Mouse (Mus musculus) midbrain, embryonic 13.5 days (tissue): ENCODE measurements around the gene Aqp7. TPM values are rescaled to one million over a fixed set of nuclear protein-coding genes. Genes with fewer than 3 reads are reported as not detected.
A peak's percentile ranks its signal among the peaks of the same experiment; 100 is the strongest.
"Not testable (repeated sequence)": the region's sequence is repeated elsewhere in the genome, so short reads cannot be mapped to it uniquely, and the experiment has no call there.

Source experiments
- ATAC-seq: fragments of 200-750 bp; cut with Nextera tagmentation; 2 replicates; pipeline ENCODE4 v1.8.0; 2017; ENCODE audit warnings: mild to moderate bottlenecking, moderate TSS enrichment, moderate library complexity
- H3K27ac ChIP-seq: fragments of 300-500 bp; sonication (generic); 2 replicates; pipeline ENCODE4 v1.5.1; 2015; ENCODE audit warnings: inconsistent platforms, mild to moderate bottlenecking, moderate library complexity
- H3K27me3 ChIP-seq: fragments of 300-500 bp; sonication (generic); 2 replicates; pipeline ENCODE4 v1.6.1; 2015; ENCODE audit warnings: mild to moderate bottlenecking, inconsistent platforms
- H3K36me3 ChIP-seq: fragments of 300-500 bp; sonication (generic); 2 replicates; pipeline ENCODE4 v1.6.1; 2015; ENCODE audit warnings: mild to moderate bottlenecking, inconsistent platforms
- H3K4me1 ChIP-seq: fragments of 300-500 bp; sonication (generic); replicated peaks from 2 replicates; pipeline ENCODE4 v1.6.1; 2015; ENCODE audit warnings: inconsistent platforms
- H3K4me2 ChIP-seq: fragments of 300-500 bp; sonication (generic); replicated peaks from 2 replicates; pipeline ENCODE4 v1.6.1; 2015; ENCODE audit warnings: moderate library complexity, mild to moderate bottlenecking, inconsistent platforms
- H3K4me3 ChIP-seq: fragments of 300-500 bp; sonication (generic); replicated peaks from 2 replicates; pipeline ENCODE4 v1.5.1; 2015; ENCODE audit warnings: mild to moderate bottlenecking, inconsistent platforms
- H3K9ac ChIP-seq: fragments of 300-500 bp; sonication (generic); replicated peaks from 2 replicates; pipeline ENCODE4 v1.6.1; 2015; ENCODE audit warnings: mild to moderate bottlenecking, inconsistent platforms
- H3K9me3 ChIP-seq: fragments of 300-500 bp; sonication (generic); 2 replicates; pipeline ENCODE4 v1.6.1; 2016; ENCODE audit warnings: mild to moderate bottlenecking, inconsistent platforms
- WGBS: fragments of 180-500 bp; shearing (Covaris S2); methylation state at CpG from one replicate; pipeline ENCODE4 v1.1.7; 2015; 5-methylcytosine and 5-hydroxymethylcytosine counted together
- polyA plus RNA-seq: library from polyadenylated mRNA; unstranded; fragments of >200 nt; fragmentation: Nextera tagmentation; extraction: Ambion mirVana; gene quantifications from 2 replicates; pipeline ENCODE4 v1.2.1, GENCODE M21; 2015

The Aqp7 gene
- polyA plus RNA-seq, 1 experiment from 2014 or later = not detected

GRCm38 (mm10) chr4:41082803-41083202 is 34.9 kb upstream of the Aqp7 start:
- not testable (repeated sequence) for H3K9ac ChIP-seq, H3K4me1 ChIP-seq, H3K9me3 ChIP-seq, H3K4me3 ChIP-seq, H3K27me3 ChIP-seq, H3K4me2 ChIP-seq, H3K27ac ChIP-seq, H3K36me3 ChIP-seq, ATAC-seq
- WGBS = 67% methylated on average over 4 of the region's 4 CpGs

DNA sequence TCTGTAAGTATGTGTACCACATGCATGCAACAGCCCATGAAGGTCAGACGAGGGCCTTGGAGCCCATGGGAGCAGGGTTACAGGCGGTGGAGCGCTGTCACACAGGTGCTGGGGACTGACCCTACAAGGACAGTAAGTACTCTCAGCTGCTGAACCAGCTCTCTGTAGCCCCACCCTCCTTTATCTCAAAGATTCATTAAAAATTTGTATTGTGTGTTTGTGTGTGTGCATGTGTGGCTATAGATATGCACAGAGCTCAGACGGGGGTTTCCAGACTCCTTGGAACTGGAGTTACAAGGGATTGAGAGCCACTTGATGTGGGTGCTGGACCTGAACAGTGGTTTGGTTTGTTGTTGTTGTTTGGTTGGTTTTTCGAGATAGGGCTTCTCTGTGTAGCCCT is 33.8 kb upstream of the Aqp7 start:
- WGBS = 83% methylated on average over 5 of the region's 5 CpGs
- H3K4me1 ChIP-seq = no peaks in the 10 kb centered on the region
- H3K27me3 ChIP-seq = no peaks in the 10 kb centered on the region
- no peak overlapping the region for H3K9ac ChIP-seq
- no peaks in the 10 kb centered on the region for H3K36me3 ChIP-seq
- no peaks in the 10 kb centered on the region for H3K9me3 ChIP-seq
- no peak overlapping the region for H3K27ac ChIP-seq
- H3K4me2 ChIP-seq = no peak overlapping the region
- no peak overlapping the region for H3K4me3 ChIP-seq
- no peak for ATAC-seq

DNA sequence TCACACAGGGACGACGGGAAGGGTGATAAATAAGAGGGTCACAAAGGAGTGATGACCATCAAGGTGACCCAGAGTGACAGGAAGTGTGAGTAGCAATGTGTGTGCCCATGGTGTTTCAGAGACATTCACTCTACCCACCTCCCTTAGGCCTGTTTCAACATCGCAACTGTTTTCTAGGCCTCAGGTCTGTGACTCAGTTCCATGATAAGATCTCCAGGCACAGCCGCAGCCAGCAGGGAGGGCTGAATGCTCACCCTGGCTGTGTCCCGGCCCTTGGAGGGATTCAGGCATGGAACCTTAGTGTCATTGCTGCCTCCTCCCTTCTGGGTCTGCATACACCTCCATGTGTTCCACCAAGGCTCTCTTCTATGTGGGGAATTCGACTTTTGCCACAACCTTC is 30.8 kb upstream of the Aqp7 start:
- ATAC-seq = no peak
- Histone ChIP-seq H3K36me3 (no peaks in the 10 kb centered on the region), H3K27me3 (no peaks in the 10 kb centered on the region), H3K4me1 (no peaks in the 10 kb centered on the region), H3K4me3 (no peak overlapping the region), H3K27ac (no peak overlapping the region), H3K9ac (no peak overlapping the region), H3K9me3 (no peaks in the 10 kb centered on the region), H3K4me2 (no peak overlapping the region)
- WGBS = 75% methylated on average over 6 of the region's 6 CpGs

GRCm38 (mm10) chr4:41074461-41074860 is 26.5 kb upstream of the Aqp7 start:
- H3K27ac ChIP-seq = no peak overlapping the region
- H3K4me2 ChIP-seq = no peak overlapping the region
- H3K9me3 ChIP-seq = no peaks in the 10 kb centered on the region
- H3K4me3 ChIP-seq = no peak overlapping the region
- no peaks in the 10 kb centered on the region for H3K27me3 ChIP-seq
- no peaks in the 10 kb centered on the region for H3K4me1 ChIP-seq
- H3K36me3 ChIP-seq = no peaks in the 10 kb centered on the region
- 80% methylated on average over 6 of the region's 6 CpGs for WGBS
- no peak for ATAC-seq
- no peak overlapping the region for H3K9ac ChIP-seq

- Histone ChIP-seq H3K36me3 (no peaks in the 10 kb centered on the region), H3K4me1 (no peaks in the 10 kb centered on the region), H3K4me2 (no peak overlapping the region), H3K27me3 (no peaks in the 10 kb centered on the region), H3K9me3 (no peaks in the 10 kb centered on the region), H3K4me3 (no peak overlapping the region), H3K9ac (no peak overlapping the region), H3K27ac (no peak overlapping the region)
- no peak for ATAC-seq
- 87% methylated on average over 12 of the region's 12 CpGs for WGBS
These were observed 25.3 kb upstream of the Aqp7 start for GRCm38 (mm10) chr4:41073008-41073817.

DNA sequence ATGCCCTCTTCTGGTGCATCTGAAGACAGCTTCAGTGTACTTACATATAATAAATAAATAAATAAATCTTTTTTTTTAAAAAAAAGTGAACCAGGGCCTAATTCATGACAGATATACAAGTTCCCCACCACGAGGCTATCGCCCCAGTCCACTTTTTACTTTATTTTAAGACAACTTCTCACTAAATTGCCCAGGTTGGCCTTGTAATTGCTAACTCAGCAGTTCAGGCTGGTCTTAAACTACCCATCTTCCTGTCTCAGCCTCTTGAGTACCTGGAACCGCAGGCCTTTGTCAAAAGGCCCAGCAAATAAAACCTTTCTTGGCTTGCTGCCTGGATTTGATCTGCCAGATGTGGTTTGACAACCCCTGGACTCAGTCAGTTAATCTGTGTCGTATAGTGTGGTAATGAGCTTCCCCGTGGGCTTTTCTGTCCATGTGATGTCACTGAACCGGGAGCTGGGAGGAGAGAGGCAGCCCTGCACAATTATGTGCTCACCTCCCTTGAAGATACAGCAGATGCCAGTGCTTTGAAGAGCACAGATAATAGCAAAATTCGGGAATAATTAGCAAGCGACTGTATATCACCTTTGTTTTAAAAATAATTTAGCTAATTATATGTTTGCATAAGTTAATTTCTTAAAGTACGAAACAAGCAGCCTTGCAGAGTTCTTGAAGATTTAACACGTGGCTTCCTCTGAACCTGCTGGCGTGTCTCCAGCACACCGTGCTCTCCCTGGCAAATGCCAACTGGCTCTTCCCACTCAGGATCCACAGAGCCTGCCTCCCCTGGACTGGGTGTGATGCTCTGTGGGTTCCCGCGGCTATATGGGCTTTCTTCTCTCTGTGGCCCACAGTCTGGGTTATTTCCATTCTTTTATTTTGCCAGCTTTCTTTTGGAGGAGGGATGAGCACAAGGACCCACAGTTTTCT is 23.8 kb upstream of the Aqp7 start:
- Histone ChIP-seq H3K4me2 (no peak overlapping the region), H3K27ac (no peak overlapping the region), H3K4me3 (no peak overlapping the region), H3K4me1 (no peaks in the 10 kb centered on the region), H3K9ac (no peak overlapping the region), H3K36me3 (no peaks in the 10 kb centered on the region), H3K27me3 (no peaks in the 10 kb centered on the region), H3K9me3 (no peaks in the 10 kb centered on the region)
- 80% methylated on average over 14 of the region's 14 CpGs for WGBS
- ATAC-seq = no peak

DNA sequence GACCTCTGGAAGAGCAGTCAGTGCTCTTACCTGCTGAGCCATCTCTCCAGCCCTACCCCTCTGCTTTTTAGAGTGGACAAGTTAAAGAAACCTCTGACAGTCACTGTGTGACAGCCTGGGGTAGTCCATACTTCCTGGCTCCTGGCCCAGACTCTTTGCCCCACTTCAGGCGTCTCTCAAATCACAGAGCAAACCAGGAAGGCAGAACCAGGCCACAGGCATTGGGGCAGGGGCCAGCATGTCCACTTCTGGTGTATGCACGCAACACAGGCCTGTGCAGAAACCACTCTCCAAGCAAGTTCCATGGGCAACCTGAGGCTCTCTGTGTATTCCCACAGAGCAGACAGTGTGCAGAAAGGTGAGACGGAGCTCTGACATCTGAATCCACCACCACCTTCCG is 17.3 kb upstream of the Aqp7 start:
- no peaks in the 10 kb centered on the region for H3K4me1 ChIP-seq

DNA sequence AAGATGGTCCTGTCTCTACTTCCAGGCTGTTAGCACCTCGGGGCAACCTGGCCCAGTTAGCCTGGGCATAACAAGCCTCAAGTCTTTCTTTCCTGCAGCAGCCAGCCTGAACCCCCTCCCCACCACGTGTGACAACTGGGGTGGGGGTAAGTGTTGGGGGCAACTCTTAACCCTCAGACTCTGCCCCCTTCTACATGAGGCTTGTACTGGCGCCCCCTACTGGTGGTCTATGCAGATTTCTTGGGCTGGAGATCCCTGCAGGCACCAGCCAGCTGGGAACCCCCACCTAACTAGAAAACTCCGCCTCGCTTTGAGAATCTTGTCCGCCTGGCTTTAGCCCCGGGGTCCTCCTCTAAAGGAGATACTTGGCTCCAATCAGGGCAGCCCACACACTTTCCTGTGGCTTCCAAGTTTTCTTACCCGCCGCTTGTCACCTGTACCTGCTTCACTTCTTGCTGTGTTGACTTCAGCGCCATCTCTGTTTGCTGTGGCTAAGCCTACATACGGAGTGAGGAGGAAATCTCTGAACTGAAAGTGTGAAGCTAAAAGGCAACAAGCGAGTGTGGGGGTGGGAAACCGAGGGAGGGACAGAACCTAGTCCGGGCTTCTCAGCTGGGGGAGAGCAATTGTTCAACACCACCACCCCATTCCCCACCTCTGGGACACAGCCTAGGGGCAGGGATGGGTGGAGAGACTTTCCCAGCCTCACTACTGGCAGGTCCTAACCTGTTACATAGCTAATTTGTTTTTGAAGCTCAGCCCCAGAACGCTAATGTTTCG is 16.1 kb upstream of the Aqp7 start:
- Histone ChIP-seq H3K27me3 (no peaks in the 10 kb centered on the region; the same call in 1 of the 2 replicates), H3K4me1 (no peaks in the 10 kb centered on the region), H3K27ac (no peak overlapping the region), H3K36me3 (no peaks in the 10 kb centered on the region), H3K9me3 (no peaks in the 10 kb centered on the region), H3K9ac (no peak overlapping the region), H3K4me2 (0 out of 2 replicates have a peak overlapping the region, but pooled peaks have one; percentile 11), H3K4me3 (no peak overlapping the region)
- 20% methylated on average over 16 of the region's 16 CpGs for WGBS
- no peak for ATAC-seq

More for the DNA sequence above, 17.3 kb upstream of the Aqp7 start:
- H3K4me2 ChIP-seq = no peak overlapping the region
- no peaks in the 10 kb centered on the region for H3K36me3 ChIP-seq
- no peaks in the 10 kb centered on the region; the same call in 1 of the 2 replicates for H3K27me3 ChIP-seq
- H3K27ac ChIP-seq = no peak overlapping the region
- H3K9me3 ChIP-seq = no peaks in the 10 kb centered on the region
- H3K9ac ChIP-seq = no peak overlapping the region
- no peak overlapping the region for H3K4me3 ChIP-seq
- WGBS = 94% methylated on average over 4 of the region's 4 CpGs
- no peak for ATAC-seq

GRCm38 (mm10) chr4:41063351-41063750 is 15.4 kb upstream of the Aqp7 start:
- no peak overlapping the region for H3K27ac ChIP-seq
- H3K4me1 ChIP-seq = no peaks in the 10 kb centered on the region
- no peaks in the 10 kb centered on the region for H3K9me3 ChIP-seq
- H3K9ac ChIP-seq = no peak overlapping the region
- H3K36me3 ChIP-seq = no peaks in the 10 kb centered on the region
- H3K4me2 ChIP-seq = no peak overlapping the region
- no peak overlapping the region for H3K4me3 ChIP-seq
- WGBS = 65% methylated on average over 3 of the region's 3 CpGs
- ATAC-seq = no peak
- no peaks in the 10 kb centered on the region; the same call in 1 of the 2 replicates for H3K27me3 ChIP-seq

DNA sequence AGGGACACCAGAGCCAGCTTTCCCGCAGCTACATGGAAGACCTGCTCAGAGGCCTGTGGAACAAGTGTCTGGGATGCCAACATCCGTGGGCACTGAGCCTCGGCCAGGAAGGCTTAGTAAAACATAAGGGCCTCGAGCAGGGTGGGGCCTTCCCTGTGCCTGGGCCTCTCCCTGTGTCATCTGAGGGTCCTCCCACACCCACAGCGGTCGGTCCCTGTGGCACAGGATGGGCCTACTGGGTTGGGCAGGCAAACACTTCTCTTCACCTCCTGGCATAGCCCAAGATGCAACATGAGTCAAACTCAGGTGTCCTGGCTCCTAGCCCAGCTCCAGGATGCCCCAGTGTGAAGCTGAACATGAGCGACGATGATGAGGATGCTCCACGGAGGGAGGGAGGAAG is 9.4 kb upstream of the Aqp7 start:
- Histone ChIP-seq H3K4me3 (no peak overlapping the region), H3K27ac (no peak overlapping the region), H3K9me3 (no peaks in the 10 kb centered on the region), H3K9ac (no peak overlapping the region), H3K27me3 (no peaks in the 10 kb centered on the region), H3K4me1 (no peaks in the 10 kb centered on the region), H3K4me2 (no peak overlapping the region), H3K36me3 (no peaks in the 10 kb centered on the region)
- no peak for ATAC-seq
- WGBS = 78% methylated on average over 8 of the region's 9 CpGs

GRCm38 (mm10) chr4:41056742-41057332 is 8.9 kb upstream of the Aqp7 start:
- no peak overlapping the region for H3K27ac ChIP-seq
- H3K9ac ChIP-seq = no peak overlapping the region
- no peaks in the 10 kb centered on the region for H3K4me1 ChIP-seq
- no peak overlapping the region for H3K4me3 ChIP-seq
- H3K4me2 ChIP-seq = no peak overlapping the region
- WGBS = 70% methylated on average over 7 of the region's 7 CpGs
- H3K27me3 ChIP-seq = no peaks in the 10 kb centered on the region
- no peaks in the 10 kb centered on the region for H3K9me3 ChIP-seq
- H3K36me3 ChIP-seq = no peaks in the 10 kb centered on the region
- ATAC-seq = no peak
